Mouse (Mus musculus): ENCODE measurements around the gene Mrpl21.

The Mrpl21 gene

GRCm38 (mm10) chr19:3335917-3336316 is 53.2 kb downstream of the Mrpl21 start:
- DNase-seq (ENCODE audit: inconsistent age in 2 of 2, low spot score in 1 of 2): peak in 1 of 2 experiments; percentile 68

- peak in 1 of 2 experiments; percentile 37 for DNase-seq (ENCODE audit: inconsistent age in 2 of 2, low spot score in 1 of 2)
Measured at GRCm38 (mm10) chr19:3336485-3337255, 54.0 kb downstream of the Mrpl21 start.

GRCm38 (mm10) chr19:3339187-3339586 is 56.5 kb downstream of the Mrpl21 start:
- peak in 1 of 2 experiments; percentile 38 for DNase-seq (ENCODE audit: inconsistent age in 2 of 2, low spot score in 1 of 2)

GRCm38 (mm10) chr19:3341021-3341420 is 58.3 kb downstream of the Mrpl21 start:
- DNase-seq (ENCODE audit: inconsistent age in 2 of 2, low spot score in 1 of 2): peak in 1 of 2 experiments; percentile 32

All from adrenal gland, adult (tissue).